Mouse (Mus musculus): ENCODE data around the gene Cuedc1.

Cuedc1 gene

GRCm38 (mm10) chr11:88148638-88149279 lies 50.9 kb downstream of the Cuedc1 start:
- no peak for DNase-seq (ENCODE audit: low spot score in 2 of 2)

- DNase-seq (ENCODE audit: low spot score in 2 of 2) = no peak
Measured at GRCm38 (mm10) chr11:88151379-88152155, 53.7 kb downstream of the Cuedc1 start.

DNA sequence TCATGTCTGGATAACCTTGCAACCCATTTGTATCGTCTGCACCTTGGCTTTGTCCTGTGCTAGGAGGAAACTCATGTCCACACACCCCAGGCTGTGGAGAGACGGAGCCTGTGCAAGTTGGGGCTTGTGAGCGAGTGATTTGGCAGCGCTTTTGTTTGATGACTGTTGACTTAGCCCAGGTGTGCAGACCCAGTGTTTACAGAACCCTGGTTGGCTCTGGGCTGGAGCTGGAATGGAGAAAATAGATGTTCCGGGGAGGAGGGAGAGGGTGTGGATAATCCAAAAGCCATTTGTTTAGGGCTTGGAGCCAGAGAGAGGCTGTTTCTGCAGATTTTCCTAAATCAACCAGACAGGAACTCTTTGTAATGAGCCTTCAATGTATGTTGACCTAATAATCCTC lies 56.0 kb downstream of the Cuedc1 start:
- no peak for DNase-seq (ENCODE audit: low spot score in 2 of 2)

GRCm38 (mm10) chr11:88154500-88154899 lies 56.6 kb downstream of the Cuedc1 start:
- no peak for DNase-seq (ENCODE audit: low spot score in 2 of 2)

DNA sequence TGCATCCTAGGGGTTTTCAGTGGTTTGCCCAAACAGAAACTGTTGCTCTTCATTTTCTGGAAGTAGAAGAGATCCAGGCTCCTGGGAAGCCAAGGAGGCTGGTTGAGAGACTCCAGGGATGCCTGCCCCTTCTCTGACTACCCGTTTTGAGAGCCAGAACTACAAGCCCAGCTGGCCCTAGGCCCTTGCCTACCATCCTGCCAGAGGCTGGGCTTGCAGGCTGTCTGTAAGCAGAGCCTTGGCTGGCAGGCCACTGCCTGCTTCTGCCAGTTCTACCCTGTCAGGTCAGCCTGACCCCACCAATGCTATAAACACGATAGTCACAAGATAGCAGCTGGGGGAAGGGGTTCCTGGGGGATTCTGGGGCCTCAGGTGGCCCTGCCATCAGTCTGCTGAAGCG lies 57.6 kb downstream of the Cuedc1 start:
- no peak for DNase-seq (ENCODE audit: low spot score in 2 of 2)

DNA sequence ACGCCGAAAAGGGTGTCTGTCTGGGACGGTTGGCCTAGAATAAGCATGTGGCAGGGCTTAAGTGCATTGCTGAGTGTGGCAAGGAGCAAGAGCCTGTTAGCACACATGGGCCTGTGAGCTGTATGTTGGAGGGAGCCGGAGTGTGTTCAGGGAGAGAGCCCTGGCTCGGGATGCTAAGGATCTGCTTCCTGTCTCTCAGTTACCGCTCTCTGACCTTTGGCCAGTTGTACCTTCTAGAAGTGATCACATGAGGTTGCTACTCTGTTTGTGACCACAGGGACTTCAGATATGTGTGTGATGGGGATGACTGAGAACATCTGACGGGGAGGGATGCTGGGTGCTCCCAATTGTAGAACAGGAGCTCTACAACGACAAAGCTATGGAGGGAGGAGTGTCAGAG lies 58.1 kb downstream of the Cuedc1 start:
- DNase-seq (ENCODE audit: low spot score in 2 of 2) = no peak

DNA sequence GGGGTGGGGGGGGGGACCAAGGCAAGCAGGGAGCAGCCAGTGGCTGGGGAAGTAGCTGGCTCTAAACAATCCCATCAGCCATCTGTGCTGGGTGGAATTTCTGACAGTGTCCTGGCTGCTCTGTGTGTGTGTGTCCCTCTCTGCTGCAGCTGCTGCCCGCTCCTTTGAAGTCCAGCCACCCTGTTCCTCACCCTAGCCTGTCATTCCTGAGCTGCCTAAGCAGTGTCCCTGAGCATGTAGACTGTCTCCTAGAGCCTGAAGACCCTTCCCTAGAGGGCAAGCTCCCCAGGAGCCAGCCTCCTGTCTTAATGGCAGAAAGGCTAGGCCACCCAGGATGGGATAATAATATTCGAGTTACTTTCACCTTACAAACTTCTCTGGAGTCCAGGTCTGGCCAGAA lies 58.5 kb downstream of the Cuedc1 start:
- no peak for DNase-seq (ENCODE audit: low spot score in 2 of 2)

GRCm38 (mm10) chr11:88158842-88159246 lies 61.0 kb downstream of the Cuedc1 start:
- no peak for DNase-seq (ENCODE audit: low spot score in 2 of 2)

DNA sequence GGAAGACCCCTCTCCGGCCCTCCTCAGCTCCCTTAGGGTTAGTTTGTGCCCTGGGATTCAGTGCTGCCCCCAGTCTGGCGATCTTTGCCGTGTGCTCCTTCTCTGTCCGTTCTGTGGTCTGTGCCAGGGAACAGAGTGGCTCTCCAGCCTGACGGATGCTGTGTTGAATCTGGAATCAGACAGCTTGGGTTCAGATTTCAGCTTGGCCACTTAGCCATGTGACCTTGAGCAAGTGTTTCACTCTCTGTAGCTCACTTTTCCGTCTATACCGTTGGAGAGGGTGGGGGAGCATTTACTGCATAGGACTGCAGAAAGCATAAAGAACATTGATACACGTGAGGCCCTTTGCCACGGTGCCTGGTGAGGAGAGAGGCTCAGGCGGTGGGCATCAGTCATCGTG lies 61.5 kb downstream of the Cuedc1 start:
- DNase-seq (ENCODE audit: low spot score in 2 of 2) = no peak

- DNase-seq (ENCODE audit: low spot score in 2 of 2) = no peak
Measured at GRCm38 (mm10) chr11:88160316-88160715, 62.5 kb downstream of the Cuedc1 start.

GRCm38 (mm10) chr11:88161051-88161581 lies 63.3 kb downstream of the Cuedc1 start:
- no peak for DNase-seq (ENCODE audit: low spot score in 2 of 2)

GRCm38 (mm10) chr11:88161651-88162362 lies 63.9 kb downstream of the Cuedc1 start:
- peak; percentile 41 to 67 for DNase-seq (ENCODE audit: low spot score in 2 of 2)

GRCm38 (mm10) chr11:88162740-88163139 lies 64.9 kb downstream of the Cuedc1 start:
- no peak for DNase-seq (ENCODE audit: low spot score in 2 of 2)

GRCm38 (mm10) chr11:88164213-88164723 lies 66.4 kb downstream of the Cuedc1 start:
- DNase-seq (ENCODE audit: low spot score in 2 of 2) = no peak

- no peak for DNase-seq (ENCODE audit: low spot score in 2 of 2)
Measured at GRCm38 (mm10) chr11:88164801-88165377, 67.0 kb downstream of the Cuedc1 start.

GRCm38 (mm10) chr11:88165683-88166364 lies 68.0 kb downstream of the Cuedc1 start:
- no peak for DNase-seq (ENCODE audit: low spot score in 2 of 2)

- DNase-seq (ENCODE audit: low spot score in 2 of 2) = no peak
Measured at GRCm38 (mm10) chr11:88166471-88166870, 68.6 kb downstream of the Cuedc1 start.

DNA sequence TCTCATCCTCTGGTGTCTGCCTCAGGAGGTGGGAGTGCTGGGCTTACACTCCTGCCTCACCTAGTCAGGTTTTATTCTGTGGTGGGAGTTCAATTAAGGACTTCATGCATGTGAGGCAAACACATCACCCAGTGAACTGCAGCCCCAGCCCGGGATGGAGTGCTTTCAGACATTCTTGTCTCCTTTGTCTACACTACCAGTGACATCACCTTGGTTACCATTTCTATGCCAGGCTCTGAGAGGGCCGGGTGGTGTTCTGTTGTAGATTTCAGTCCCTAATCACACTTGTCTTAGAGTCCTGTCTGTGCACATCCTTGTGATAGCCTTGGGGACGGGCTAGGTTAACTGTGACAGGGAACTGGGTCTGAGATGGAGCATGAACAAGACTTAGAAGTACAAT lies 70.8 kb downstream of the Cuedc1 start:
- DNase-seq (ENCODE audit: low spot score in 2 of 2) = no peak

DNA sequence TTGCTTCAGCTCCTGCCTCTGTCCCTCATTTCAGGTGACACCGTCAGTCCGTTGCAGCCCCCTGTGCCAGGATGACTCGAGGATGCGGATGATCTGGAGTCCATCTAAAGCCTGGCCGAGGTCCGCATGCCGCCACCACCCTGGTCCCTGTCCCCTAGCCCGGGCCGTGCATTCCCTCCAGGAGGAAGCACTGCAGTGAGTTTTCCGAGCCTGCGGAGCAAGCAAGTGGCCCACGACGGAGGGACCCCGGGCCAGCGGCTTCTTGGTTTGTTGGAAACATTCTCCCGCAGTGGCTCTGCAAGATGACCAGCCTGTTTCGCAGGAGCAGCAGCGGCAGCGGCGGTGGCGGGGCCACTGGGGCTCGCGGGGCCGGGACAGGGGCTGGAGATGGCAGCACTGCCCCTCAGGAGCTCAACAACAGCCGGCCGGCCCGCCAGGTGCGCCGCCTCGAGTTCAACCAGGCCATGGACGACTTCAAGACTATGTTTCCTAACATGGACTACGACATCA lies 71.7 kb downstream of the Cuedc1 start:
- no peak for DNase-seq (ENCODE audit: low spot score in 2 of 2)

DNA sequence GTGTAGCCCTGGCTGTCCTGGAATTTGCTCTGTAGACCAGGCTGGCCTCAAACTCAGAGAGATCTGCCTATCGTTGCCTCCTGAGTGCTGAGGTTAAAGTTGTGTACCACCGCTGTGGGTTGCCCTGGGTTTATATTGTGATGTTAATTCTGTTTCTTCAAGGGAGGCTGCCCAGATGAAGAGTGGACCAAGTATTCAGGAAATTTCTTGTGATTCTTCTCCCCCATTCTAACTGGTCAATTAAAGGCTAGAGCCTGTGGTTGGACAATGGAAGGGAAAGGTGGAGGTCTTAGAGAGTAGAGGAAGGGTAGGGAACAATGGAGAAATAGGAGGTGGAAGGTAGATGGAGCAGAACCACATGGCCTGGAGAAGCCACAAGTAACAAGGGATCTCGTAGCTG lies 72.7 kb downstream of the Cuedc1 start:
- DNase-seq (ENCODE audit: low spot score in 2 of 2) = no peak

DNA sequence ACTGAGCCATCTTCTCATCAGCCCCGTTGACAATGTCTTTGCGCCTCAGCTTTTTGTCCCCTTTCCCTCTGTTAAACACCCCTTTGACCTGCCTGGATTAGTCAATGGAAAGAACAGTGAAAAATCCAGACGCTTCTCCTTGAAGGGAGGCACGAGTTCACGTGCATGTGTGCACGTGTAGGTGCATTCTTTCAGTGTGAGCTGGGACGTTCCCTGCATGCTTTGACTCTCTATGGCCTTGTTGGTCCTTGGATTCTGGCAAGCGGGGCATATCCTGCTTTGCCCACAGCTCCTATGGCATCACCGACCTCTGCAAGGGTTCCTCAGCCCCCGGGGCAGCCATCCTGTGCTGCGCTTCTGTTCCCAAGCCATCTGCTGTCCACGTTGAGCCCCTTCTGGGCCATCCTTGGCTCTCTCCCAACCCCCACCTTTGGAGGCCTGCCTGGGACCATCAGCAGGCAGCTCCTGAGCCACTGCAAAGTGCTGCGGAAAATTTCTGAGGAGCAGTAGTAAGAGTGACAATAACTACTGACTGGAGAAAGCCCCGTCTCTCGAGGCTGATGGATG lies 74.1 kb downstream of the Cuedc1 start:
- no peak for DNase-seq (ENCODE audit: low spot score in 2 of 2)
